Mouse (Mus musculus) lung, postnatal 0 days (tissue): ENCODE measurements around the gene Susd6.

ENCODE experiments used
- CTCF ChIP-seq: IDR thresholded peaks from 2 replicates; pipeline ENCODE4 v1.5.1; 2016; ENCODE audit warnings: antibody characterized with exemption, mild to moderate bottlenecking
- EP300 ChIP-seq: IDR thresholded peaks from 2 replicates; pipeline ENCODE4 v1.6.1; 2016; ENCODE audit warnings: antibody characterized with exemption, mild to moderate bottlenecking, control low read depth

- TF ChIP-seq EP300, result peak; percentile 28; the same call in 1 of the 2 replicates
- TF ChIP-seq CTCF, result no peak
These were observed 56.6 kb downstream of the Susd6 start for GRCm38 (mm10) chr12:80846861-80847268.
